Mouse (Mus musculus): Measurements from ENCODE around the gene Rpp30. TPM values are rescaled to one million over a fixed set of nuclear protein-coding genes. Genes with fewer than 3 reads are reported as not detected.

Gene Rpp30
- 0.08 and 0.16 TPM in 2 replicates for polyA plus RNA-seq (2012; rRNA removed)

DNA sequence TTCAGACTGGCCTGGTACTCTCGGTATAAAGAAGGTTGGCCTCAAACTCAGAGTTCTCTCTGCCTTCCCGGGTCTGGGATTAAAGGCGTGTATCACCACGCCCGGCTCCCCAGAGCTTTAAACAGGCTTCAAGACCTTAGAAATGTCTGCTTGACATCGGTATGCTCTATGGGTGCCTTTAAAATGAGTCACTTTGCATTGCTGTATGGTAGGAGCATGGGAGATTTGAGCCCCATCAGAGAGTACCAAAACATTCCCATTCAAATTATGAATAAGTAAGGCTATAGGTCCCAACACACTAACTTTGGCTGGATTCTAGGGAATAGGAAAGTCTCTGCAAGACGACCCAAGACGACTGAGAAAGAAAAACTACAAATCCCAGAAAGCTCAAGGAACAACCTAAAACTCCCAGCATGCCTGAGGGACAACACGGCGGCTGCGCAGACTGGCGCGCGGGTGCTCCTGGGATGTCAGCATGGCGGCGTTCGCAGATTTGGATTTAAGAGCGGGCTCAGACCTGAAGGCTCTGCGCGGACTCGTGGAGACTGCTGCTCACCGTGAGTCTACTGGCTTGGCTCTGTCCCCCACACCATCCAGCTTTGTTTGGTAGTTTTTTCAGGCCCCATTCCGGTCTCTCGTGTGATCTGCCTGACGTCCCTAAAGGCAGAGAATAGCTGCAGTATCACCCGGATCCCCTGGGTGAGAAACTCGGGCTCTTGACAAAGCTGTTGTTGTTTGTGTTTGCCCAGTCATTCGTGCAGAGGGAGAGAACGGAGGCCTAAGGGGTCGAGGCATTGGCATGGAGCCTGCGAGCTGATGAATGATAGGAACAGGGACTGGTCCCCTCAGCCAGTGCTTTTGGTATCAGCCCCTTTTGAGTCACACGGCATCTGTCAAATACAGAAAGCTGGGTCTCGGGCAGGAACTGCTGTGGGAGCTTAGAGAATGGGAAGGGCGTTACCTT lies at the start of gene Rpp30:
Gene Rpp30 (plus strand): TSS at position 455 of the 964 bp plus-strand sequence.

DNA sequence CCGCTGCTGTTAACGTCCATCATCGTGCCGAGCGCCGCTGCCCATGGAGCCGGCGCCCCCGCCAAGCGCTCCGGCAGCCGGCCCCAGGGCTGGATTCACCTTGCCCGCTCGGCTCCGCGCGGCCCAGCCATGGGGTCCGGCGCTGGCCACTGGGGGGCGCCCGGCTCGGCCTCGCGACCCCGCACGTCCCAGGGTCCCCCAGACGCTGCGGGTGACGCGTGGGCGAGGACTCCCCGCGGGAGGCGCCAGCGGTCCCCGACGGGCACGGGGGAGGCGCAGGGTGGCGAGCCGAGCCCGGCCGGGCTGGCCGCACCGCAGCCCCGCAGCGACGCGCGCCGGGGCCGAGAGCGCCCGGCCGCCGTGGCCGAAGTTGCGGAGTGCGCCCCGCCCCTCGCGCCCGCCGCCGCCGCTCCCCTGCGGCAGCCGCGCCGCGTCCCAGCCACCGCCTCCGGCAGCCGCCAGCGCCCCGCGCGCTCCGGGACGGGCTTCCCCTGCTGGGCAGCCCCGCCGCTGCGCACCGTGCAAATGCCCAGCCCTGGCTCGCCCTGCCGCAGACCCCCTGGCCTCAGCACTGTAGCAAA lies 26.2 kb upstream of the Rpp30 start, which contains the start of gene Htr7:
Gene Htr7 (minus strand): TSS at position 277 of the 581 bp plus-strand sequence.

DNA sequence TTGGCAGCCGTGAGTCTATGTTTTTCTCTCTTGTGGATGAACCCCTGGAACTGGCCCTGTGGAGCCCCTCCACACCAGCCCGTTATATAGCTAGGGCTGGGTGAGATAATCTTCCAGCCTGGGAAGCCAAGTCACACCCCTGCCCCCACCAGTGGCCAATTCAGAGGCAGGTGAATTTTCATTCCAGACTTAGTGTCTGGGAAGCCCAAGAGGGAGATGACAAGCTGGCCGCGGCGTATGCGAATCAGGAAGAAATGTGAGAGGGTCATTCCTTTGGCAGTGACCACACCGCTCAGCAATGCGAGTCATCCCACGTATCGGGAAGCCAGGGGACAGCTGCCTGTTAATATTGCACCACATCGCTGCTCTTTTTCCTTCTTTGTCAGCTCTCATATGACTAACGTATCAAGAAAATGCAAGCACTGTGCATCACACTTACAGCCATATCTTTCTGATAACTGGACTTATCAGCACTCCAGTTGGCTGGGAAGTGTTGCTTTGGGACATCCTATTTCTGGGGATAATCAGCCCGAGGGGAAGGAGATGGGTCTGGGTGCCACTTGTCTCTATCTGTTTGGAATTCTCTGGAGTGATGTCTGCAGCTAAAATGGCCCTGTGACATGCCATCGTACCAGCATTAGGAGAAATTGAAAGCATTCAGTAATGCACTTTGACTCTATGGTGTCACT lies 36.4 kb downstream of the Rpp30 start, which contains the start of gene Ankrd1:
Gene Ankrd1 (minus strand): TSS at position 317 of the 689 bp plus-strand sequence.

Other genes starting within 250 kb of the Rpp30 start
- 0.12 TPM in 1 of 2 replicates, not detected in the other for gene Htr7, start 26.2 kb upstream of the Rpp30 start, polyA plus RNA-seq (2012; rRNA removed)
- gene Ankrd1, start 36.4 kb downstream of the Rpp30 start, polyA plus RNA-seq (2012; rRNA removed), result 0.17 TPM in 1 of 2 replicates, not detected in the other